Mouse (Mus musculus): ENCODE measurements around the gene Aqp5.

Gene Aqp5

GRCm38 (mm10) chr15:99590429-99591084 lies at the start of gene Aqp5:
TSS of gene Aqp5 (plus strand) at chr15:99590782.
- no peak for DNase-seq (ENCODE audit: low read depth, low spot score)

GRCm38 (mm10) chr15:99544047-99544446 lies 46.5 kb upstream of the Aqp5 start:
- no peak for DNase-seq (ENCODE audit: low read depth, low spot score)

- no peak for DNase-seq (ENCODE audit: low read depth, low spot score)
Measured at GRCm38 (mm10) chr15:99546596-99546995, 44.0 kb upstream of the Aqp5 start.

- no peak for DNase-seq (ENCODE audit: low read depth, low spot score)
Measured at GRCm38 (mm10) chr15:99547732-99548131, 42.9 kb upstream of the Aqp5 start.

- DNase-seq (ENCODE audit: low read depth, low spot score): no peak
Measured at GRCm38 (mm10) chr15:99549901-99550300, 40.7 kb upstream of the Aqp5 start.

GRCm38 (mm10) chr15:99553767-99554166 lies 36.8 kb upstream of the Aqp5 start:
- DNase-seq (ENCODE audit: low read depth, low spot score): no peak

GRCm38 (mm10) chr15:99558947-99559346 lies 31.6 kb upstream of the Aqp5 start:
- DNase-seq (ENCODE audit: low read depth, low spot score): no peak

- DNase-seq (ENCODE audit: low read depth, low spot score): no peak
Measured at GRCm38 (mm10) chr15:99560246-99560645, 30.3 kb upstream of the Aqp5 start.

GRCm38 (mm10) chr15:99567371-99567770 lies 23.2 kb upstream of the Aqp5 start:
- no peak for DNase-seq (ENCODE audit: low read depth, low spot score)

GRCm38 (mm10) chr15:99568682-99569081 lies 21.9 kb upstream of the Aqp5 start:
- no peak for DNase-seq (ENCODE audit: low read depth, low spot score)

- DNase-seq (ENCODE audit: low read depth, low spot score): no peak
Measured at GRCm38 (mm10) chr15:99569123-99569522, 21.5 kb upstream of the Aqp5 start.

GRCm38 (mm10) chr15:99578802-99579485 lies 11.6 kb upstream of the Aqp5 start, which contains the start of gene Aqp2:
TSS of gene Aqp2 (plus strand) at chr15:99579055.
- DNase-seq (ENCODE audit: low read depth, low spot score): no peak

GRCm38 (mm10) chr15:99583463-99584344 lies 6.9 kb upstream of the Aqp5 start:
- no peak for DNase-seq (ENCODE audit: low read depth, low spot score)

GRCm38 (mm10) chr15:99584407-99585202 lies 6.0 kb upstream of the Aqp5 start:
- no peak for DNase-seq (ENCODE audit: low read depth, low spot score)

GRCm38 (mm10) chr15:99585741-99586140 lies 4.8 kb upstream of the Aqp5 start:
- no peak for DNase-seq (ENCODE audit: low read depth, low spot score)

GRCm38 (mm10) chr15:99586525-99586924 lies 4.1 kb upstream of the Aqp5 start:
- DNase-seq (ENCODE audit: low read depth, low spot score): no peak

GRCm38 (mm10) chr15:99589237-99589636 lies 1.3 kb upstream of the Aqp5 start:
- DNase-seq (ENCODE audit: low read depth, low spot score): no peak

GRCm38 (mm10) chr15:99589704-99590103 lies 878 bp upstream of the Aqp5 start:
- DNase-seq (ENCODE audit: low read depth, low spot score): no peak

- no peak for DNase-seq (ENCODE audit: low read depth, low spot score)
Measured at GRCm38 (mm10) chr15:99592177-99592576, 1.6 kb downstream of the Aqp5 start.

- DNase-seq (ENCODE audit: low read depth, low spot score): no peak
Measured at GRCm38 (mm10) chr15:99592877-99593276, 2.3 kb downstream of the Aqp5 start.

- DNase-seq (ENCODE audit: low read depth, low spot score): no peak
Measured at GRCm38 (mm10) chr15:99594951-99595350, 4.4 kb downstream of the Aqp5 start.
